Mouse (Mus musculus) neural tube, embryonic 15.5 days (tissue): Measurements from ENCODE around the gene Tbc1d16. TPM values are rescaled to one million over a fixed set of nuclear protein-coding genes. Genes with fewer than 3 reads are reported as not detected.
A peak's percentile ranks its signal among the peaks of the same experiment; 100 is the strongest.

Source experiments
- ATAC-seq: fragments of 200-750 bp; cut with Nextera tagmentation; 2 replicates; pipeline ENCODE4 v1.8.0; 2017; ENCODE audit warnings: mild to moderate bottlenecking, moderate TSS enrichment, moderate library complexity; ENCODE audit not compliant: low FRiP score
- H3K27ac ChIP-seq: fragments of 300-500 bp; sonication (generic); replicated peaks from 2 replicates; pipeline ENCODE4 v1.5.1; 2015; ENCODE audit warnings: mild to moderate bottlenecking, inconsistent platforms
- H3K27me3 ChIP-seq: fragments of 300-500 bp; sonication (generic); replicated peaks from 2 replicates; pipeline ENCODE4 v1.6.1; 2015; ENCODE audit warnings: inconsistent platforms
- H3K36me3 ChIP-seq: fragments of 300-500 bp; sonication (generic); 2 replicates; pipeline ENCODE4 v1.6.1; 2015; ENCODE audit warnings: inconsistent platforms
- H3K4me1 ChIP-seq: fragments of 300-500 bp; sonication (generic); 2 replicates; pipeline ENCODE4 v1.6.1; 2015; ENCODE audit warnings: inconsistent platforms
- H3K4me2 ChIP-seq: fragments of 300-500 bp; sonication (generic); 2 replicates; pipeline ENCODE4 v1.6.1; 2015; ENCODE audit warnings: inconsistent platforms, mild to moderate bottlenecking, moderate library complexity
- H3K4me3 ChIP-seq: fragments of 300-500 bp; sonication (generic); replicated peaks from 2 replicates; pipeline ENCODE4 v1.5.1; 2015; ENCODE audit warnings: mild to moderate bottlenecking, inconsistent platforms
- H3K9ac ChIP-seq: fragments of 300-500 bp; sonication (generic); replicated peaks from 2 replicates; pipeline ENCODE4 v1.6.1; 2015; ENCODE audit warnings: mild to moderate bottlenecking, inconsistent platforms
- H3K9me3 ChIP-seq: fragments of 300-500 bp; sonication (generic); replicated peaks from 2 replicates; pipeline ENCODE4 v1.6.1; 2016; ENCODE audit warnings: inconsistent platforms
- WGBS: fragments of 180-500 bp; shearing (Covaris S2); methylation state at CpG from one replicate; pipeline ENCODE4 v1.1.7; 2015; ENCODE audit warnings: mixed read lengths; 5-methylcytosine and 5-hydroxymethylcytosine counted together
- polyA plus RNA-seq: library from polyadenylated mRNA; unstranded; fragments of >200 nt; fragmentation: Nextera tagmentation; extraction: Ambion mirVana; gene quantifications from 2 replicates; pipeline ENCODE4 v1.2.1, GENCODE M21; 2015

The Tbc1d16 gene
- polyA plus RNA-seq, 1 experiment from 2014 or later, result 47.4 TPM

- H3K9me3 ChIP-seq, result no peaks in the 10 kb centered on the region
- H3K27me3 ChIP-seq, result no peaks in the 10 kb centered on the region
- H3K4me3 ChIP-seq, result no peak overlapping the region
- 0 out of 2 replicates have a peak overlapping the region, but pooled peaks have one; percentile 3 for H3K9ac ChIP-seq
- H3K27ac ChIP-seq, result peak overlapping the region; percentile 65; the same call in 1 of the 2 replicates
- 81% methylated on average over 4 of the region's 4 CpGs for WGBS
- H3K36me3 ChIP-seq, result no peaks in the 10 kb centered on the region; the same call in 1 of the 2 replicates
- H3K4me1 ChIP-seq, result peaks cover 17% of the 10 kb centered on the region
- H3K4me2 ChIP-seq, result no peak overlapping the region
- ATAC-seq, result no peak
Measured at GRCm38 (mm10) chr11:119199233-119199601, 29.1 kb downstream of the Tbc1d16 start.

- no peaks in the 10 kb centered on the region; the same call in 1 of the 2 replicates for H3K36me3 ChIP-seq
- H3K27me3 ChIP-seq, result no peaks in the 10 kb centered on the region
- H3K4me2 ChIP-seq, result no peak overlapping the region
- H3K9ac ChIP-seq, result 0 out of 2 replicates have a peak overlapping the region, but pooled peaks have one; percentile 3
- peaks cover 17% of the 10 kb centered on the region for H3K4me1 ChIP-seq
- H3K4me3 ChIP-seq, result no peak overlapping the region
- ATAC-seq, result peak; percentile 18; the same call in 1 of the 2 replicates
- no peaks in the 10 kb centered on the region for H3K9me3 ChIP-seq
- WGBS, result 60% methylated on average over 26 of the region's 26 CpGs
- peak overlapping the region; percentile 65; the same call in 1 of the 2 replicates for H3K27ac ChIP-seq
Measured at GRCm38 (mm10) chr11:119198564-119199232, 29.6 kb downstream of the Tbc1d16 start.

GRCm38 (mm10) chr11:119197618-119198563 is 30.4 kb downstream of the Tbc1d16 start:
- Histone ChIP-seq H3K36me3 (no peaks in the 10 kb centered on the region), H3K4me3 (no peak overlapping the region), H3K27ac (peak overlapping the region; percentile 65; the same call in 1 of the 2 replicates), H3K9me3 (no peaks in the 10 kb centered on the region), H3K4me2 (no peak overlapping the region), H3K4me1 (peaks cover 17% of the 10 kb centered on the region), H3K27me3 (no peaks in the 10 kb centered on the region), H3K9ac (no peak overlapping the region)
- WGBS, result 76% methylated on average over 18 of the region's 18 CpGs
- ATAC-seq, result peak; percentile 40; the same call in 1 of the 2 replicates

- 85% methylated on average over 9 of the region's 9 CpGs for WGBS
- ATAC-seq, result no peak
Measured at GRCm38 (mm10) chr11:119192605-119193004, 35.7 kb downstream of the Tbc1d16 start.

GRCm38 (mm10) chr11:119192176-119192575 is 36.1 kb downstream of the Tbc1d16 start:
- Histone ChIP-seq H3K9me3 (no peaks in the 10 kb centered on the region), H3K4me3 (no peak overlapping the region), H3K27me3 (no peaks in the 10 kb centered on the region), H3K36me3 (no peaks in the 10 kb centered on the region), H3K9ac (no peak overlapping the region), H3K4me2 (no peak overlapping the region), H3K4me1 (peaks cover 38% of the 10 kb centered on the region), H3K27ac (no peak overlapping the region)
- no peak for ATAC-seq
- 86% methylated on average over 5 of the region's 5 CpGs for WGBS

More at GRCm38 (mm10) chr11:119192605-119193004, 35.7 kb downstream of the Tbc1d16 start:
- H3K4me2 ChIP-seq, result no peak overlapping the region
- H3K4me3 ChIP-seq, result no peak overlapping the region
- no peak overlapping the region for H3K27ac ChIP-seq
- H3K27me3 ChIP-seq, result no peaks in the 10 kb centered on the region
- no peak overlapping the region for H3K9ac ChIP-seq
- no peaks in the 10 kb centered on the region for H3K36me3 ChIP-seq
- H3K4me1 ChIP-seq, result peaks cover 34% of the 10 kb centered on the region
- H3K9me3 ChIP-seq, result no peaks in the 10 kb centered on the region

- Histone ChIP-seq H3K4me1 (peaks cover 42% of the 10 kb centered on the region), H3K9ac (no peak overlapping the region), H3K27me3 (no peaks in the 10 kb centered on the region), H3K27ac (no peak overlapping the region), H3K4me2 (no peak overlapping the region), H3K36me3 (no peaks in the 10 kb centered on the region), H3K9me3 (no peaks in the 10 kb centered on the region), H3K4me3 (no peak overlapping the region)
- 78% methylated on average over 9 of the region's 9 CpGs for WGBS
- ATAC-seq, result no peak
Measured at GRCm38 (mm10) chr11:119191606-119192081, 36.7 kb downstream of the Tbc1d16 start.

- Histone ChIP-seq H3K4me2 (peak overlapping the region; percentile 11; the same call in 1 of the 2 replicates), H3K27ac (peak overlapping the region; percentile 64), H3K4me3 (no peak overlapping the region)
Measured at GRCm38 (mm10) chr11:119190498-119190897, 37.8 kb downstream of the Tbc1d16 start.

GRCm38 (mm10) chr11:119189319-119189718 is 39.0 kb downstream of the Tbc1d16 start:
- Histone ChIP-seq H3K27me3 (no peaks in the 10 kb centered on the region), H3K27ac (no peak overlapping the region), H3K9me3 (no peaks in the 10 kb centered on the region), H3K4me1 (peaks cover 42% of the 10 kb centered on the region), H3K4me3 (no peak overlapping the region), H3K9ac (no peak overlapping the region), H3K36me3 (no peaks in the 10 kb centered on the region), H3K4me2 (no peak overlapping the region)
- no peak for ATAC-seq
- WGBS, result 97% methylated on average over 3 of the region's 3 CpGs

More at GRCm38 (mm10) chr11:119190498-119190897, 37.8 kb downstream of the Tbc1d16 start:
- no peaks in the 10 kb centered on the region for H3K36me3 ChIP-seq
- peaks cover 42% of the 10 kb centered on the region for H3K4me1 ChIP-seq
- no peaks in the 10 kb centered on the region for H3K27me3 ChIP-seq
- peak; percentile 61 for ATAC-seq
- no peaks in the 10 kb centered on the region for H3K9me3 ChIP-seq
- H3K9ac ChIP-seq, result peak overlapping the region; percentile 28; the same call in 1 of the 2 replicates
- WGBS, result 14% methylated on average over 11 of the region's 11 CpGs

- no peak for ATAC-seq
- Histone ChIP-seq H3K4me3 (no peak overlapping the region), H3K27me3 (no peaks in the 10 kb centered on the region), H3K9ac (no peak overlapping the region), H3K27ac (0 out of 2 replicates have a peak overlapping the region, but pooled peaks have one; percentile 7), H3K9me3 (no peaks in the 10 kb centered on the region), H3K4me1 (peaks cover 47% of the 10 kb centered on the region), H3K36me3 (no peaks in the 10 kb centered on the region), H3K4me2 (no peak overlapping the region)
- WGBS, result 58% methylated on average over 6 of the region's 6 CpGs
Measured at GRCm38 (mm10) chr11:119188389-119188788, 39.9 kb downstream of the Tbc1d16 start.

GRCm38 (mm10) chr11:119187800-119188197 is 40.5 kb downstream of the Tbc1d16 start:
- Histone ChIP-seq H3K9ac (no peak overlapping the region), H3K4me2 (no peak overlapping the region; the same call in 1 of the 2 replicates), H3K4me3 (no peak overlapping the region), H3K27me3 (no peaks in the 10 kb centered on the region), H3K36me3 (no peaks in the 10 kb centered on the region), H3K9me3 (no peaks in the 10 kb centered on the region), H3K27ac (0 out of 2 replicates have a peak overlapping the region, but pooled peaks have one; percentile 7), H3K4me1 (peaks cover 52% of the 10 kb centered on the region)
- 53% methylated on average over 10 of the region's 10 CpGs for WGBS
- no peak for ATAC-seq
